Mouse (Mus musculus) brain, embryonic 18.5 days (tissue): ENCODE data around the gene Olfr658.

Experiments used
- DNase-seq: peaks from one replicate; pipeline ENCODE4 v3.0.0-alpha.2; 2012; ENCODE audit warnings: low read depth, low spot score

Gene Olfr658

GRCm38 (mm10) chr7:104646841-104647482 is at the start of gene Olfr658:
Gene Olfr658, minus strand, starts transcription at chr7:104647305.
- no peak for DNase-seq

DNA sequence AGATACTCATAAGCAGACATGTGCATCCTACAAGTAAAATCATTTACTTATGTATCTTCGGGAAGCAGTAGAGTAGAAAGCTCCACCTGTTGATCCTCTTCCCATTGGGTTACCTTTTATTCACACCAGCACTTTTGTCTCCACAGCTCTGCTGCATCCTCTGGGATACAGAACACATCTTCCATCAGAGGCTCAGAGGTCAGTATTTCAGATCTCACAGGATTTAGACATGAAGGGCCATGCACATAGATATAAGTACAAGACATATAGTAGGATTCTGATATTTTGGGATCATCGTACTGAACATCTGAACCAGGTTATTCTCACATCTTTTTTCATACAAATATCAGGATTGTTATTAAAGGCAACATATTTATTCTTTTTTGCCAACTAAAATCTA is 39.1 kb upstream of the Olfr658 start, which contains the start of gene Olfr661:
TSS of gene Olfr661 (plus strand) at position 301 of the 400 bp plus-strand sequence.
- DNase-seq = no peak

GRCm38 (mm10) chr7:104666453-104666852 is 19.3 kb upstream of the Olfr658 start, which contains the start of gene Olfr659:
Gene Olfr659, plus strand, starts transcription at chr7:104666753.
- no peak for DNase-seq

DNA sequence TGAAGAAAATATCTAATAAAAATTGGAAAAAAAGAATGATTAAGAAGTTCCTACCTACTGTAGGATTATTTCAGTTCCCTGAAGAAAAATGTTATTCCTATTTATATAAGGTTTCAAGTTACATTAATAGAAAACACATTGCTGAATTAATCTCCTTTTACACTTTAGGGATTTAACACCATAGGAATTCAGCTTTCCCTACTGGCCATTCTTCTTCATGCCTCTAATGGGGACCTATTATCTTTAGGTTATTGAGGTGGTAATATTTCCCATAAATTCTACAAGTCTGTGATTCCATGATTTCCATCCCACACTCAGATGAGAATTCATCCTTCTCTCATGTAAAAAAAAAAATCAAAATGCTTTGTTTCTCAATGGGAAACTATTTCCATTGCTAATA is 22.6 kb downstream of the Olfr658 start, which contains the start of gene Olfr657:
TSS of gene Olfr657 (plus strand) at position 301 of the 400 bp plus-strand sequence.
- no peak for DNase-seq

- DNase-seq = no peak
Measured at GRCm38 (mm10) chr7:104613655-104614054, 33.5 kb downstream of the Olfr658 start, which contains the start of gene Olfr656. Gene Olfr656, plus strand, starts transcription at chr7:104613955.

DNA sequence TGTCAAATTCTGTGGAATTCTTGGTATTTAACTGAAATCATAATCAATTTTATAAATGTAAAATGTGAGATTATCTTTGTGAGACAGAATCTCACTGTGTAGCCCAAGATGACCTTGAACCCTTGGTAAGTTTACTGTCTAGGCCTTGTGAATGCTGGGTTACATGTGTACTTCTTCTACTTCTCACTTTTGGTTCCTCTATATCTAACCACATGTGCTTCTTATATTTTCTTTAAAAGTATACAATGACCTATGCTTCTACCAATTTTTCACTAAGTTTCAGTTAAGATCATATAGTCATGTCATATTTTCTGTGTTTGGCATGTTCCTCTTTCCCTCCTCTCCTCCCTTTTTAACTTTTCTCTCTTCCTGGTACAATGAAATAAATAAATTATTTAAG is 42.4 kb downstream of the Olfr658 start:
- DNase-seq = no peak

DNA sequence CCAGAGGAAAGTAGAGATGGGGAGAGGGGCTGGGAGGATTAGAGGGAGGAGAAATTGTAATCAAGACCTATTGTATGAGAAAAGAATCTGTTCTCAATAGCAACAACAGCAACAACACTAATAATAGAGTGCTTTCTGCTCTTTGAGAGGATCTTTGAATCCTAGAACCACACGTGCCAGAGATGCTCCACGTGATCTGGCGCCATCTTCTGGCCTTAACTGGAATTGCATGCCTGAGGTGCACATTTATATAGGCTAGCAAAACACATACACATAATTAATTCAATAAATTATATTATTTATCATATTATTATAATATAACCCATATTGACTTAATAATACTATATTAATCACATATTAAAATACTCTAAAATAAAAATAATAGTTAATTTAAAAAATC is 43.9 kb downstream of the Olfr658 start:
- DNase-seq = no peak

DNA sequence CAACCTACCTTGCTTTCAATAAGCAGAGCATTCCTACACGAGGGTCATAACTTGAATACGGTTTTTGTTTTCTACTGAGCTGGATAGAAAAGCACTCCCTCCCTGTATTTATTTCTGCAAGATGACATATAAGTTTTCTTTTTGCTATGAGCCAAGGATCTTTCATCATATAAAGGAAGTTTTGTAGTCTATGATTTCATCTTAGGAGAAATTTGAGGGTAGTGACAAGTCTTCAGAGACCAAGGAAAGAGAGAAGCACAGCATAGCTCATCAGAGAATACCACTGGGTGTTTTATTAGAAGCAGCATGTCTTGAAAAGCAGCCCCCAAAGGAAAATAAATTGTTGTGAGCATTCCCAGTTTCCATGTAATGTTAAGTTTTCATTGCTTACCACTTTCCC is 45.4 kb downstream of the Olfr658 start, which contains the start of gene Olfr655:
TSS of gene Olfr655 (minus strand) at position 101 of the 400 bp plus-strand sequence.
- DNase-seq = no peak
